Mouse (Mus musculus) midbrain, embryonic 13.5 days (tissue): ENCODE measurements around the gene Sh3bgrl2. TPM values are rescaled to one million over a fixed set of nuclear protein-coding genes. Genes with fewer than 3 reads are reported as not detected.
A peak's percentile ranks its signal among the peaks of the same experiment; 100 is the strongest.

Experiments
- ATAC-seq: fragments of 200-750 bp; cut with Nextera tagmentation; 2 replicates; pipeline ENCODE4 v1.8.0; 2017; ENCODE audit warnings: mild to moderate bottlenecking, moderate TSS enrichment, moderate library complexity
- H3K27ac ChIP-seq: fragments of 300-500 bp; sonication (generic); 2 replicates; pipeline ENCODE4 v1.5.1; 2015; ENCODE audit warnings: inconsistent platforms, mild to moderate bottlenecking, moderate library complexity
- H3K27me3 ChIP-seq: fragments of 300-500 bp; sonication (generic); 2 replicates; pipeline ENCODE4 v1.6.1; 2015; ENCODE audit warnings: mild to moderate bottlenecking, inconsistent platforms
- H3K36me3 ChIP-seq: fragments of 300-500 bp; sonication (generic); 2 replicates; pipeline ENCODE4 v1.6.1; 2015; ENCODE audit warnings: mild to moderate bottlenecking, inconsistent platforms
- H3K4me1 ChIP-seq: fragments of 300-500 bp; sonication (generic); replicated peaks from 2 replicates; pipeline ENCODE4 v1.6.1; 2015; ENCODE audit warnings: inconsistent platforms
- H3K4me2 ChIP-seq: fragments of 300-500 bp; sonication (generic); replicated peaks from 2 replicates; pipeline ENCODE4 v1.6.1; 2015; ENCODE audit warnings: moderate library complexity, mild to moderate bottlenecking, inconsistent platforms
- H3K4me3 ChIP-seq: fragments of 300-500 bp; sonication (generic); replicated peaks from 2 replicates; pipeline ENCODE4 v1.5.1; 2015; ENCODE audit warnings: mild to moderate bottlenecking, inconsistent platforms
- H3K9ac ChIP-seq: fragments of 300-500 bp; sonication (generic); replicated peaks from 2 replicates; pipeline ENCODE4 v1.6.1; 2015; ENCODE audit warnings: mild to moderate bottlenecking, inconsistent platforms
- H3K9me3 ChIP-seq: fragments of 300-500 bp; sonication (generic); 2 replicates; pipeline ENCODE4 v1.6.1; 2016; ENCODE audit warnings: mild to moderate bottlenecking, inconsistent platforms
- WGBS: fragments of 180-500 bp; shearing (Covaris S2); methylation state at CpG from one replicate; pipeline ENCODE4 v1.1.7; 2015; 5-methylcytosine and 5-hydroxymethylcytosine counted together
- polyA plus RNA-seq: library from polyadenylated mRNA; unstranded; fragments of >200 nt; fragmentation: Nextera tagmentation; extraction: Ambion mirVana; gene quantifications from 2 replicates; pipeline ENCODE4 v1.2.1, GENCODE M21; 2015

Sh3bgrl2 gene
- polyA plus RNA-seq, 1 experiment from 2014 or later, result 5.0 TPM

GRCm38 (mm10) chr9:83563808-83564549, 15.9 kb downstream of the Sh3bgrl2 start:
- no peak for ATAC-seq
- H3K4me3 ChIP-seq, result no peak overlapping the region
- WGBS, result 44% methylated on average over 16 of the region's 16 CpGs
- no peaks in the 10 kb centered on the region for H3K36me3 ChIP-seq
- no peak overlapping the region for H3K4me2 ChIP-seq
- no peak overlapping the region for H3K27ac ChIP-seq
- H3K4me1 ChIP-seq, result 0 out of 2 replicates have a peak, but pooled peaks cover 2% of the 10 kb centered on the region
- no peaks in the 10 kb centered on the region for H3K27me3 ChIP-seq
- H3K9ac ChIP-seq, result no peak overlapping the region
- H3K9me3 ChIP-seq, result no peaks in the 10 kb centered on the region; the same call in 1 of the 2 replicates

- 89% methylated on average over 13 of the region's 13 CpGs for WGBS
- Histone ChIP-seq H3K27ac (no peak overlapping the region), H3K27me3 (no peaks in the 10 kb centered on the region), H3K36me3 (no peaks in the 10 kb centered on the region), H3K4me2 (no peak overlapping the region), H3K9me3 (no peaks in the 10 kb centered on the region), H3K9ac (no peak overlapping the region), H3K4me1 (0 out of 2 replicates have a peak, but pooled peaks cover 2% of the 10 kb centered on the region), H3K4me3 (no peak overlapping the region)
- ATAC-seq, result peak; percentile 57; the same call in 1 of the 2 replicates
Observed at GRCm38 (mm10) chr9:83564934-83565652, 17.0 kb downstream of the Sh3bgrl2 start.

GRCm38 (mm10) chr9:83566141-83566540, 18.0 kb downstream of the Sh3bgrl2 start:
- Histone ChIP-seq H3K4me1 (0 out of 2 replicates have a peak, but pooled peaks cover 5% of the 10 kb centered on the region), H3K27ac (no peak overlapping the region), H3K4me2 (no peak overlapping the region), H3K9me3 (no peaks in the 10 kb centered on the region), H3K36me3 (no peaks in the 10 kb centered on the region), H3K9ac (no peak overlapping the region), H3K27me3 (no peaks in the 10 kb centered on the region), H3K4me3 (no peak overlapping the region)
- WGBS, result 89% methylated on average over 6 of the region's 6 CpGs
- ATAC-seq, result no peak

- ATAC-seq, result no peak
Observed at GRCm38 (mm10) chr9:83568125-83568524, 20.0 kb downstream of the Sh3bgrl2 start.

GRCm38 (mm10) chr9:83568937-83569336, 20.8 kb downstream of the Sh3bgrl2 start:
- no peak overlapping the region for H3K4me2 ChIP-seq
- 0 out of 2 replicates have a peak, but pooled peaks cover 8% of the 10 kb centered on the region for H3K4me1 ChIP-seq
- H3K27ac ChIP-seq, result no peak overlapping the region
- H3K9me3 ChIP-seq, result no peaks in the 10 kb centered on the region
- no peak overlapping the region for H3K4me3 ChIP-seq
- 82% methylated on average over 3 of the region's 3 CpGs for WGBS
- no peaks in the 10 kb centered on the region for H3K36me3 ChIP-seq
- H3K9ac ChIP-seq, result no peak overlapping the region
- H3K27me3 ChIP-seq, result no peaks in the 10 kb centered on the region
- no peak for ATAC-seq

More at GRCm38 (mm10) chr9:83568125-83568524, 20.0 kb downstream of the Sh3bgrl2 start:
- Histone ChIP-seq H3K4me3 (no peak overlapping the region), H3K4me1 (0 out of 2 replicates have a peak, but pooled peaks cover 9% of the 10 kb centered on the region), H3K27ac (no peak overlapping the region), H3K27me3 (no peaks in the 10 kb centered on the region), H3K9me3 (no peaks in the 10 kb centered on the region), H3K9ac (no peak overlapping the region), H3K36me3 (no peaks in the 10 kb centered on the region), H3K4me2 (no peak overlapping the region)
- 91% methylated on average over 5 of the region's 5 CpGs for WGBS

GRCm38 (mm10) chr9:83569898-83570297, 21.8 kb downstream of the Sh3bgrl2 start:
- 0 out of 2 replicates have a peak, but pooled peaks cover 8% of the 10 kb centered on the region for H3K4me1 ChIP-seq
- no peak overlapping the region for H3K9ac ChIP-seq
- 70% methylated on average over 7 of the region's 7 CpGs for WGBS
- no peaks in the 10 kb centered on the region for H3K27me3 ChIP-seq
- no peak overlapping the region for H3K27ac ChIP-seq
- H3K4me3 ChIP-seq, result no peak overlapping the region
- H3K4me2 ChIP-seq, result no peak overlapping the region
- no peaks in the 10 kb centered on the region for H3K9me3 ChIP-seq
- ATAC-seq, result no peak
- no peaks in the 10 kb centered on the region for H3K36me3 ChIP-seq

- Histone ChIP-seq H3K9ac (no peak overlapping the region), H3K4me1 (peaks cover 13% of the 10 kb centered on the region), H3K4me2 (no peak overlapping the region), H3K27ac (no peak overlapping the region), H3K4me3 (no peak overlapping the region), H3K9me3 (no peaks in the 10 kb centered on the region), H3K27me3 (no peaks in the 10 kb centered on the region), H3K36me3 (no peaks in the 10 kb centered on the region)
- 47% methylated on average over 3 of the region's 3 CpGs for WGBS
- no peak for ATAC-seq
Observed at GRCm38 (mm10) chr9:83571315-83571714, 23.2 kb downstream of the Sh3bgrl2 start.

GRCm38 (mm10) chr9:83572326-83572725, 24.2 kb downstream of the Sh3bgrl2 start:
- H3K4me1 ChIP-seq, result peaks cover 21% of the 10 kb centered on the region
- ATAC-seq, result no peak
- no peaks in the 10 kb centered on the region for H3K27me3 ChIP-seq
- H3K4me3 ChIP-seq, result no peak overlapping the region
- H3K36me3 ChIP-seq, result no peaks in the 10 kb centered on the region
- 91% methylated on average over 2 of the region's 2 CpGs for WGBS
- no peak overlapping the region for H3K9ac ChIP-seq
- H3K9me3 ChIP-seq, result no peaks in the 10 kb centered on the region
- H3K4me2 ChIP-seq, result no peak overlapping the region
- no peak overlapping the region for H3K27ac ChIP-seq

- Histone ChIP-seq H3K9ac (no peak overlapping the region), H3K27me3 (no peaks in the 10 kb centered on the region), H3K36me3 (no peaks in the 10 kb centered on the region), H3K27ac (no peak overlapping the region), H3K9me3 (no peaks in the 10 kb centered on the region), H3K4me3 (no peak overlapping the region), H3K4me2 (no peak overlapping the region), H3K4me1 (peaks cover 21% of the 10 kb centered on the region)
- 77% methylated on average over 2 of the region's 2 CpGs for WGBS
- no peak for ATAC-seq
Observed at GRCm38 (mm10) chr9:83572870-83573269, 24.7 kb downstream of the Sh3bgrl2 start.

- Histone ChIP-seq H3K4me2 (no peak overlapping the region), H3K27ac (no peak overlapping the region), H3K9ac (no peak overlapping the region), H3K27me3 (no peaks in the 10 kb centered on the region), H3K4me1 (peaks cover 21% of the 10 kb centered on the region), H3K36me3 (no peaks in the 10 kb centered on the region), H3K9me3 (no peaks in the 10 kb centered on the region), H3K4me3 (no peak overlapping the region)
- 64% methylated on average over 2 of the region's 2 CpGs for WGBS
- ATAC-seq, result no peak
Observed at GRCm38 (mm10) chr9:83573588-83573987, 25.5 kb downstream of the Sh3bgrl2 start.

GRCm38 (mm10) chr9:83575403-83575802, 27.3 kb downstream of the Sh3bgrl2 start:
- Histone ChIP-seq H3K4me3 (no peak overlapping the region), H3K27me3 (no peaks in the 10 kb centered on the region), H3K4me1 (peaks cover 21% of the 10 kb centered on the region), H3K9ac (no peak overlapping the region), H3K9me3 (no peaks in the 10 kb centered on the region), H3K36me3 (no peaks in the 10 kb centered on the region), H3K4me2 (no peak overlapping the region), H3K27ac (no peak overlapping the region; the same call in 1 of the 2 replicates)
- no peak for ATAC-seq
- WGBS, result 91% methylated on average over 4 of the region's 4 CpGs

- ATAC-seq, result peak; percentile 35; the same call in 1 of the 2 replicates
- Histone ChIP-seq H3K9me3 (no peaks in the 10 kb centered on the region), H3K27me3 (no peaks in the 10 kb centered on the region), H3K9ac (no peak overlapping the region), H3K36me3 (no peaks in the 10 kb centered on the region), H3K4me1 (peaks cover 18% of the 10 kb centered on the region), H3K27ac (peak overlapping the region; percentile 17; the same call in 1 of the 2 replicates), H3K4me3 (no peak overlapping the region), H3K4me2 (no peak overlapping the region)
- 74% methylated on average over 7 of the region's 7 CpGs for WGBS
Observed at GRCm38 (mm10) chr9:83576018-83576688, 28.0 kb downstream of the Sh3bgrl2 start.
